Comparison of ENCODE assay signal across 9 mouse cellular contexts in genomic region chr11:104246171-104246694, GRCm38 (mm10). TPM values are rescaled to one million over a fixed set of nuclear protein-coding genes. Genes with fewer than 3 reads are reported as not detected.
DNase-seq lines count a peak whose midpoint lies in the region; ATAC-seq and TF ChIP-seq lines count a peak whose summit lies in the region.
"Had no signal": no experiment of that assay in that cellular context is flagged by ENCODE, and none has a peak within 500 bp of the region (broad histone marks: within the 10 kb centered on the region; RNA-seq: fewer than 3 reads in every experiment).

No protein-coding gene starts in this region.

- 15% methylated on average over 6 of the region's 6 CpGs for WGBS in lung, embryonic 14.5 days
- WGBS in small intestine, adult 2 months: 4% methylated on average over 6 of the region's 6 CpGs

- H3K27me3 ChIP-seq in lung, embryonic 14.5 days (ENCODE audit: insufficient read depth, low read length): no peaks in the 10 kb centered on the region
- no peaks in the 10 kb centered on the region for H3K27me3 ChIP-seq in small intestine, adult 2 months (ENCODE audit: control insufficient read depth, insufficient read depth, low read length)

- no peaks in the 10 kb centered on the region for H3K36me3 ChIP-seq in lung, embryonic 14.5 days (ENCODE audit: insufficient read depth)
- H3K36me3 ChIP-seq in small intestine, adult 2 months (ENCODE audit: control insufficient read depth, insufficient read depth, low read length): no peaks in the 10 kb centered on the region

- no peaks in the 10 kb centered on the region for H3K4me1 ChIP-seq in lung, embryonic 14.5 days (ENCODE audit: insufficient read depth)
- H3K4me1 ChIP-seq in small intestine, adult 2 months (ENCODE audit: control insufficient read depth, insufficient read depth, insufficient read length, low read length): no peaks in the 10 kb centered on the region

- no peak overlapping the region for H3K4me3 ChIP-seq in lung, embryonic 14.5 days (ENCODE audit: low read depth, low read length)
- no peak overlapping the region for H3K4me3 ChIP-seq in small intestine, adult 2 months (ENCODE audit: low read depth, low read length)

- no peaks in the 10 kb centered on the region for H3K9me3 ChIP-seq in lung, embryonic 14.5 days (ENCODE audit: low read depth, low read length)

- TF ChIP-seq POLR2A in small intestine, adult 2 months (IDR thresholded peaks at IDR 0.05; ENCODE audit: low read depth, low read length): no peak

- H3K4me2 ChIP-seq in lung, embryonic 14.5 days: peak overlapping the region; percentile 24

- H3K27ac ChIP-seq in lung, embryonic 14.5 days (ENCODE audit: low read depth): peak overlapping the region; percentile 54; the same call in 1 of the 2 replicates
- H3K27ac ChIP-seq in small intestine, adult 2 months (ENCODE audit: insufficient read depth, low read depth, low read length): no peak overlapping the region

- TF ChIP-seq CTCF in lung, embryonic 14.5 days (IDR thresholded peaks at IDR 0.05; ENCODE audit: low read depth): no peak
- TF ChIP-seq CTCF in small intestine, adult 2 months (IDR thresholded peaks at IDR 0.05; ENCODE audit: extremely low read depth, insufficient read length, insufficient replicate concordance, low read depth, low read length): 0 out of 2 replicates have a peak, but pooled peaks have one; percentile 4

- no peak overlapping the region for H3K9ac ChIP-seq in lung, embryonic 14.5 days

- peak; percentile 62; the same call in 1 of the 2 replicates for ATAC-seq in lung, embryonic 14.5 days (ENCODE audit: insufficient read depth)

- DNase-seq in adrenal gland, postnatal 14 days: peak; percentile 39
- DNase-seq in adrenal gland, adult 18-20 months (ENCODE audit: low spot score in 2 of 2): no peak
- peak; percentile 32 for DNase-seq in lung, embryonic 14.5 days
- no peak for DNase-seq in lung, postnatal 14 days
- DNase-seq in kidney, postnatal 25 days: peak; percentile 78 to 90
- DNase-seq in cerebellum, postnatal 4 days (ENCODE audit: low spot score in 2 of 2): no peak
- DNase-seq in cerebellum, postnatal 10 days: no peak
- DNase-seq: B cell, adult 2 months had no signal

RNA-seq across cellular contexts. Expression of gene Mapt, which starts 15.0 kb away (rescaled TPM):
- 72.8 and 74.8 TPM in 2 replicates for total RNA-seq in adrenal gland, postnatal 14 days (2021)
- 100 to 1,000 TPM; 128 to 208 TPM for total RNA-seq in adrenal gland, adult 18-20 months (2021)
- 2.5 and 4.1 TPM in 2 replicates for polyA plus RNA-seq in lung, embryonic 14.5 days (2014; fragmentation: Nextera tagmentation; extraction: Ambion mirVana)
- 0.74 and 1.0 TPM in 2 replicates for polyA plus RNA-seq in small intestine, adult 2 months (2012; rRNA removed)

Comparison
In these comparisons a context has a peak if more than half of its experiments do, and no peak if none do; other contexts are left out.
1. DNase-seq: peak in adrenal gland, postnatal 14 days (single experiment), lung, embryonic 14.5 days (single experiment) and kidney, postnatal 25 days (2 of 2); none in adrenal gland, adult 18-20 months (0 of 2), lung, postnatal 14 days (single experiment), cerebellum, postnatal 4 days (0 of 2) and cerebellum, postnatal 10 days (0 of 2).